Mouse (Mus musculus) lung, postnatal 0 days (tissue): ENCODE results near the gene E2f6. TPM values are rescaled to one million over a fixed set of nuclear protein-coding genes. Genes with fewer than 3 reads are reported as not detected.

Experiments
- ATAC-seq: fragments of 200-750 bp; cut with Nextera tagmentation; 2 replicates; pipeline ENCODE4 v1.8.0; 2017; ENCODE audit warnings: moderate library complexity
- DNase-seq: peaks from one replicate; pipeline ENCODE4 v3.0.0-alpha.2; 2016; ENCODE audit warnings: low spot score
- H3K27ac ChIP-seq: fragments of 300-500 bp; sonication (generic); 2 replicates; pipeline ENCODE4 v1.5.1; 2014; ENCODE audit warnings: antibody characterized with exemption, mild to moderate bottlenecking, low read length, mixed read lengths
- H3K27me3 ChIP-seq: fragments of 300-500 bp; sonication (generic); replicated peaks from 2 replicates; pipeline ENCODE4 v1.6.1; 2014; ENCODE audit warnings: low read length, mixed read lengths; ENCODE audit not compliant: insufficient read depth
- H3K36me3 ChIP-seq: fragments of 300-500 bp; sonication (generic); 2 replicates; pipeline ENCODE4 v1.6.1; 2014; ENCODE audit warnings: low read length, mixed read lengths; ENCODE audit not compliant: insufficient read depth
- H3K4me1 ChIP-seq: fragments of 300-500 bp; sonication (generic); 2 replicates; pipeline ENCODE4 v1.6.1; 2014; ENCODE audit warnings: antibody characterized with exemption, low read depth, low read length, mixed read lengths; ENCODE audit not compliant: insufficient read depth
- H3K4me2 ChIP-seq: fragments of 300-500 bp; sonication (generic); replicated peaks from 2 replicates; pipeline ENCODE4 v1.6.1; 2014; ENCODE audit warnings: low read depth, mild to moderate bottlenecking, low read length, moderate library complexity, mixed read lengths
- H3K4me3 ChIP-seq: fragments of 300-500 bp; sonication (generic); 2 replicates; pipeline ENCODE4 v1.5.1; 2014; ENCODE audit warnings: low read depth, low read length
- H3K9ac ChIP-seq: fragments of 300-500 bp; sonication (generic); replicated peaks from 2 replicates; pipeline ENCODE4 v1.6.1; 2014; ENCODE audit warnings: low read depth, mild to moderate bottlenecking
- H3K9me3 ChIP-seq: fragments of 300-500 bp; sonication (generic); 2 replicates; pipeline ENCODE4 v1.6.1; 2016; ENCODE audit warnings: low read length, mixed read lengths
- CTCF ChIP-seq: IDR thresholded peaks from 2 replicates; pipeline ENCODE4 v1.5.1; 2016; ENCODE audit warnings: antibody characterized with exemption, mild to moderate bottlenecking
- EP300 ChIP-seq: IDR thresholded peaks from 2 replicates; pipeline ENCODE4 v1.6.1; 2016; ENCODE audit warnings: antibody characterized with exemption, mild to moderate bottlenecking, control low read depth
- WGBS: fragments of 180-500 bp; shearing (Covaris S2); extraction: QIAGEN DNeasy Blood & Tissue Kit; methylation state at CpG from one replicate; pipeline ENCODE4 v1.1.7; 2014; 5-methylcytosine and 5-hydroxymethylcytosine counted together
- polyA plus RNA-seq: library from polyadenylated mRNA; unstranded; fragments of >200 nt; fragmentation: Nextera tagmentation; extraction: Ambion mirVana; gene quantifications from 2 replicates; pipeline ENCODE4 v1.2.1, GENCODE M21; 2015

Gene E2f6
- polyA plus RNA-seq = 11.1 and 14.2 TPM in 2 replicates

DNA sequence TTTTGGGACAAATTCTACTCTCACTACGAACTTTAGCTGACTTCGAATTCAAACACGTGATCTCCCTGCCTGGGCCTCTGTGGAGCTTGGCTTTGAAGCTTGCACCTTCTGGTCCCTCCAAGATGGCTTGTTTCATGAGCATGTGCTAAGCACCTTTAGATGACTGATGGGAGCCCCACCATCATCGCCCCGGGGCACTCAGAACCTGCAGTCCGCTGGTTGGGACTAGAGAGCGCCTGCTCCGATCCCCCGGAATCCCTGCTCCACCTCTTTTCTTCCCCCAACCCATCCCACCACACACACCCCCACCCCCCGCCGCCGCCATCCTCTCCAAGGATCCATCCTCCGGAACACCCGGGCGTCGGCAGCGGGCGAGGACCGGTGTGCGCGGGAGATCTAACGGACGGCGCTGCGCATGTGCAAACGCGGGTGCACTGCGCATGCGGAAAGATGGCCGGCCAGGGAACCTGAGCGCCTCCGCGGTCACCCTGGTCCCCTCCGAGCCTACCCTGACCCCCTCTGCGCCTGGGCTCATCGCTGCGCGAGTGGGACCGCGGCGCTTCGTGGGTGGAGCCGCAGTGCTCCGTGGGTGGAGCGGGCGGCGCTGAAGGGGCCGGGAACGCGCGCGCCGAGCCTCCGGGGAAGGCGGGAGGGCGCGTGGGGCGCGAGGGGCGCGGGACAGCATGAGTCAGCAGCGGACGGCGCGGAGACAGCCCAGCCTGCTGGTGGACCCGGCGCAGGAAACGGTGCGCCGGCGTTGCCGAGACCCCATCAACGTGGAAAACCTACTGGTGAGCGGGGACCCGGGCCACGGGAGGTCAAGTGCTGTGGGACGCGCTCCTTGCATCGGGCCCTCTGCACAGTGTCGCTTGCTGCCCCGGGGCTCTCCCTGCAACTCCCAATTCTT, at the start of gene E2f6:
TSS of gene E2f6 (plus strand) at position 439 of the 907 bp plus-strand sequence.
- ATAC-seq (peak; percentile 87), DNase-seq (peak; percentile 87)
- peaks cover 5% of the 10 kb centered on the region; the same call in 1 of the 2 replicates for H3K4me1 ChIP-seq
- no peaks in the 10 kb centered on the region for H3K27me3 ChIP-seq
- H3K4me3 ChIP-seq = peak within 1 kb of the TSS; percentile 80
- peak within 1 kb of the TSS; percentile 82 for H3K4me2 ChIP-seq
- H3K9me3 ChIP-seq = no peaks in the 10 kb centered on the region
- no peaks in the 10 kb centered on the region for H3K36me3 ChIP-seq
- 6% methylated on average over 60 of the region's 81 CpGs for WGBS
- H3K27ac ChIP-seq = peak within 1 kb of the TSS; percentile 43; the same call in 1 of the 2 replicates
- no peak for TF ChIP-seq EP300
- TF ChIP-seq CTCF = no peak; the same call in 1 of the 2 replicates
- peak within 1 kb of the TSS; percentile 68 for H3K9ac ChIP-seq

DNA sequence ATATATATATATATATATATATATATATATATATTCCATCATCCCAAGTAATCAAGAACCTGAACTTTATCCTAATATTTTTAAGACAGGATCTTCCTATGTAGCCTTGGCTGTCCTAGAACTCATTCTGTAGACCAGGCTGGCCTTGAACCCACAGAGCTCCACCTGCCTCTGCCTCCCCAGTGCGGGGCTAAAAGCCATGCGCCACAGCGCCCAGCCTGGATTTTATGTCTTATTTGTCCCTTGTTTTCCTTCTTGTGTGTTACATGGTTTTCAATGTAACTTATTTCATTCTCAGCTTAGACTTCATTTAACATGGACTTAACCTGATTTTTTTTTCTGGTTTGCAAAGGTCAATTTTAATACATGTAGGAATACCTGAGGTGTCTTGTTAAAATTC, 49.3 kb upstream of the E2f6 start:
- no peak overlapping the region for H3K9ac ChIP-seq
- ATAC-seq (no peak), DNase-seq (no peak)
- H3K36me3 ChIP-seq = no peaks in the 10 kb centered on the region
- H3K4me3 ChIP-seq = no peak overlapping the region
- TF ChIP-seq CTCF = no peak
- no peak for TF ChIP-seq EP300
- no peaks in the 10 kb centered on the region for H3K27me3 ChIP-seq
- H3K27ac ChIP-seq = no peak overlapping the region
- H3K4me2 ChIP-seq = no peak overlapping the region
- no peaks in the 10 kb centered on the region for H3K9me3 ChIP-seq
- no peaks in the 10 kb centered on the region for H3K4me1 ChIP-seq
- WGBS = 91% methylated on average over 3 of the region's 3 CpGs

DNA sequence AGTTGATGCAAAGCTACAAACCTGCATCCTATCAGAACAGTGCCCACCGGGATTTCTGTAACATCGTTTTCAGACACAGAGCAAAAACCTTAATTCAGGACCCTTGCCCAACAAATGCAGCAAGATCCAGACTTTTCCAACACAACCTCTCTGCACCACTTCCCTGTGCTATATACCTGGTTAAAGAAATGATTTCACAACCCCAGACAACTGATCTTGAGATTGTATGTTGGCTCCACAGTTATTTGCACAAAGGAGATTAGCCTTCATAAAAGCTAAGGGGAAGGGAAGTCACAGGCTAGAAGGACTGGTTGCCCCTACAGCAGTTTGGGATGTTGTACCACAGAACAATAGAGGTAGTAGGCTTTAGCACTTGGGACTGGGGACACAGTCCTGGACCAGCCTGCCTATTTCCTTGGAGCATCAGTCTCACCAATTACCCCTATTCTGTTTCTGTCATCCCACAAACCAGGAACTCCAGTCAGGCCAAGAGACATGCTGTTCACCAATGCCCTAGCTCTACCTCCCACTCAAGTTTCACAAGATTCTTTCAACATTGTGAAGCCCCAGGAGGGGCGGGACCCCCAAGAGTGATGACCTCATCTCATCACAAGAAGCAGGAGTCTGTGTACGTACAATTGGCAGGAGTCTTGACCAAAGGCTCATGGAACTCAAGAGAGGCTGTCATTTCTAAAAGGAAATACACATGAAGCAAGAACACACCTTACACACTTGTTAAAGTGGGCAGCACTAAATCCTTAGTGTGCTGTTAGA, 46.9 kb upstream of the E2f6 start:
- no peak overlapping the region for H3K4me3 ChIP-seq
- no peaks in the 10 kb centered on the region for H3K9me3 ChIP-seq
- peak; percentile 42 for DNase-seq
- H3K27me3 ChIP-seq = no peaks in the 10 kb centered on the region
- TF ChIP-seq CTCF (no peak), EP300 (no peak)
- ATAC-seq = peak; percentile 76
- H3K27ac ChIP-seq = no peak overlapping the region
- no peaks in the 10 kb centered on the region for H3K4me1 ChIP-seq
- WGBS = 65% methylated on average over 4 of the region's 4 CpGs
- no peaks in the 10 kb centered on the region for H3K36me3 ChIP-seq
- no peak overlapping the region for H3K4me2 ChIP-seq
- H3K9ac ChIP-seq = no peak overlapping the region

DNA sequence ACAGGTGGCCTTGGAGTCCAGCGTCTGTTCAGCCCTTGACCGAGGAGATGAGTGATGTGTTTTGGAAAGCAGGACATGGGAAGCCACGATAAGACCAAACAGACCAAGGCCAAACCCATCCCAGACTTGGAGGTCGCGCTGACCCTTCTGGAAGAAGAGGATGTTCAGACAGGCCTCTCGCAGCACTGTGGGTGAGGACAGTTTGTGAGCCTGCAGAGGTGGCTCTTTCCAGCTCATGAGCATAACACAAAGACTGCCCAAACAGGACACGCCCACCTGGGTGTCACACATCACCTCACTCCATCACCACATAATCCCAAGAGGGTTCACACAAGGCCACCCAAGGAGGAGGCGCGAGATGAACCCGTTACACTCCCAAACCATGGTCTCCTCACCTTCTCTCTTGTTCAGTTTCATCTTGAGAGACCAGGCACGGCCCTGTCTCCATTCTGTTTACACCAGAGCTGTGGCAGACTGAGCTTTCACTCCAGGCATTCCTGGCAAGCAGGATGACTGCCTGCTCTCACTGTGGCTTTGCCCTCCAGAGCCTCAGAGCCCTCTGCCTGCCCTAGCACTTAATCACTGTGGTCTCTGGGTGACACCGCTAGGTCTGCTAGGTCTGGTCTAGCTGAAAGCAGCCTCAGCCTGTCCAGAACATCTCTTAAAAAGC, 45.9 kb upstream of the E2f6 start:
- Histone ChIP-seq H3K4me1 (no peaks in the 10 kb centered on the region), H3K4me2 (no peak overlapping the region), H3K4me3 (no peak overlapping the region), H3K9ac (no peak overlapping the region), H3K27me3 (no peaks in the 10 kb centered on the region), H3K36me3 (no peaks in the 10 kb centered on the region), H3K9me3 (no peaks in the 10 kb centered on the region), H3K27ac (no peak overlapping the region)
- TF ChIP-seq CTCF = no peak
- DNase-seq (no peak), ATAC-seq (no peak)
- 57% methylated on average over 12 of the region's 12 CpGs for WGBS

DNA sequence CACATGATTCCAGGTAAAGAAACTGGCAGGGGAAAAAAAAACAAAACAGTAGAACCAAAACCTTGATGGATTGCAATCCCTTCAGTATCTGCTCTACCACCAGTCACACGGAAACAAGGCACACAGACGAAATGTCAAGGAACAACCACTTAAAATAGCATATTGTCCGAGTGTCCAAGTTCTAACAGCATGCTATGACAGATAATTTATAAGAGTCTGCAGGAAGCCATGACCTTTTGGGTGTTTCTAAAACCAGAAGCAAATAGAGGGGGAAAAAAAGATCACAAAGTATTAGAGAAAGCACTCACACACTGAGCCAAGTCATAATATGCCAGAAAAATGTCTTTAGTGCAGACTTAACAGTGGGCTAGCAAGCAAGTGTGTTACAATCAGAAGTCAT, 42.5 kb upstream of the E2f6 start:
- no peak overlapping the region for H3K9ac ChIP-seq
- ATAC-seq (no peak), DNase-seq (peak; percentile 22)
- H3K4me3 ChIP-seq = no peak overlapping the region
- H3K9me3 ChIP-seq = no peaks in the 10 kb centered on the region
- TF ChIP-seq EP300 (no peak), CTCF (no peak)
- no peaks in the 10 kb centered on the region for H3K27me3 ChIP-seq
- H3K36me3 ChIP-seq = no peaks in the 10 kb centered on the region
- H3K4me1 ChIP-seq = no peaks in the 10 kb centered on the region
- 13% methylated on average over 3 of the region's 3 CpGs for WGBS
- no peak overlapping the region for H3K27ac ChIP-seq
- no peak overlapping the region for H3K4me2 ChIP-seq

DNA sequence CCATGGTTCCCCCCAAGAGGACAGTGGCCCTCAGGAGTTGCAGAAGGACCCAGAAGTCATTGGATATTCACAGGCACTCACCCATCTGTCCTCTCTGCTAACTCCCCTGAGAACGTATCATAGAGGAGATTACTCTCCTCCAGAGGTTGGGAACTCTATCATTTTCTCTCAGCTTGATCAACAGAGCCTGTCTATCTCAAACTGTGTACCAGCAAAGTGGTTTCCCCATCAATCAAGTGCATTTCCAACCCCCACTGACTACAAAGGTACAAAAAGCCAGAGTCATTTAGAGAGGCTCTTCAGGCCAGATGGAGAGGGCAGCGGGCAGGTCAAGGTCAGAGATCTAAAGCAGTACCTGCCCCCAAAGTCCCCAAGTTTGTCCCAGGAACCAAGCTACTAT, 42.1 kb upstream of the E2f6 start:
- no peak for DNase-seq
- no peak overlapping the region for H3K4me3 ChIP-seq
- H3K9me3 ChIP-seq = no peaks in the 10 kb centered on the region
- H3K4me1 ChIP-seq = no peaks in the 10 kb centered on the region
- no peak overlapping the region for H3K4me2 ChIP-seq
- H3K27ac ChIP-seq = no peak overlapping the region
- WGBS = 54% methylated on average over 2 of the region's 2 CpGs
- ATAC-seq = no peak
- H3K36me3 ChIP-seq = no peaks in the 10 kb centered on the region
- H3K9ac ChIP-seq = no peak overlapping the region
- TF ChIP-seq EP300 = no peak
- no peaks in the 10 kb centered on the region for H3K27me3 ChIP-seq
